Mouse (Mus musculus) cerebellum, adult 18-20 months (tissue): ENCODE data around the gene Scamp4.
"Not testable (repeated sequence)": the region's sequence is repeated elsewhere in the genome, so short reads cannot be mapped to it uniquely, and the experiment has no call there.

ENCODE experiments used
- DNase-seq, 2 experiments: peaks; one replicate each; pipeline ENCODE4 v3.0.0; 2021

The Scamp4 gene

DNA sequence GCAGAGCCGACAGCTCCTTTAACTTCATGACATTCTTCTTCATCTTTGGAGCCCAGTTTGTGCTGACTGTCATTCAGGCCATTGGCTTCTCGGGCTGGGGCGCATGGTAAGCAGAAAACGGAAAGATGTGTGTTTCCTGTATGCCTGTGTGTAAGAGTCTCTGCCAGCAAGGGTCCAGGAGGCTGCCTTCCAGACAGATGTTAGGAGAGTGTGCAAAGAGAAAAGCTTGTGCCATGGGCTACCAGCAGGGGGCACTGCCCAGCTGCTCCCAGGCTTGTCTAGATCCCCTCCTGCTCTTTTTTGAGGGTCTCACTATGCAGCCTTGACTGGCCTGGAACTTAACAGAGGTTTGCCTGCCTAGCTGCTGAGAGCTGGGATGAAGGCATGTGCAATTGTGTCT, 8.4 kb downstream of the Scamp4 start:
- peak in 1 of 2 experiments; percentile 65 for DNase-seq

DNA sequence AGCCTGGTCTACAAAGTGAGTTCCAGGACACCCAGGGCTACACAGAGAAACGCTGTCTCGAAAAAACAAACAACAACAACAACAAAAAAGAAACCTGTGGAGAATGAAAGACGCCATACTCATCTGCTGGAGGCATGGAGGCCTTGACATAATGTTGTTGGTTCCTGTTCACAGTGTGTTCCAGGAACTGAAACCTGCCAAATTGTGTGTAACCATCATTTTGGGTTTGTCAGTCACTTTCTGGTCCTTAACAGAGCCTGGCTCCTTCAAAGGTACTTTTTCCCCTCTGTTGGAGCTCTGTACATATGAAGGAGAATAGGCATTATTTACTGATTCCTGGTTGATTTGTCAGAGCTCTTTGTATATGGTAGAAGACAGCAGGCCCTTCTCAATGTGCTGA, 9.2 kb downstream of the Scamp4 start:
- DNase-seq, result no peak

DNA sequence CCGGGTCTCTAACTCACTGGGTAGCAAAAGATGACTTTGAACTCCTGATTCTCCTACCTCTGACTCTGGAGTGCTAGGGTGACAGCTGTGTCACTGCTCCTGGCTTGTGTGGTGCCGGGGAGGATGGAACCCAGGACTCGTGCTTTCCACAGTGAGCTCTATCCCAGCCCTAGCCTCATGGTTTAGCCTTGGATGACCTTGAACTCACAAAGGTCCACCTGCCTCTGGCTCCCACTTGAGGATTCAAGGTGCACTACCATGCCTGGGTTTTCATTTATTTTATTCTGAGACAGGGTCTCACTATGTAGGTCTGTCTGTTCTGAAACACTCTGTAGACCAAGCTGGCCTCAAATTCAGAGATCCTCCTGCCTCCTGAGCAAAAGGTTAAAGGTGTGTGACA, 11.1 kb downstream of the Scamp4 start:
- DNase-seq, result no peak

DNA sequence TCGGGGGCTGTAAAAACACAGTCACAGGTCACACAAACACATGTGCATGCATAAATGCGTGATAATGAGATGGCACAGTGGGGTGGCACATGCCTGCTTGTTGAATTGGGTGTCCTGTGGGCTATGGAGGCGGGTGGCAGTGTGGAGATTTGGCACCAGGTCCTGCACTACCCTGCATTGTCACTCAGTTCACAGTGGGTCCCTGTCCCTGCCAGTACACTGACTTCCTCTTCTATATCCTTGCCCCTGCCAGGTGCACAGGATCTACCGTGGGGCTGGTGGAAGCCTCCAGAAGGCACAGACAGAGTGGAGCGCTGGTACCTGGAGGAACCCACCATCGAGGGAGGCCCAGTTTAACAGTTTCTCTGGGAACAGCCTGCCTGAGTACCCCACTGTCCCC, 11.7 kb downstream of the Scamp4 start:
- DNase-seq, result no peak

DNA sequence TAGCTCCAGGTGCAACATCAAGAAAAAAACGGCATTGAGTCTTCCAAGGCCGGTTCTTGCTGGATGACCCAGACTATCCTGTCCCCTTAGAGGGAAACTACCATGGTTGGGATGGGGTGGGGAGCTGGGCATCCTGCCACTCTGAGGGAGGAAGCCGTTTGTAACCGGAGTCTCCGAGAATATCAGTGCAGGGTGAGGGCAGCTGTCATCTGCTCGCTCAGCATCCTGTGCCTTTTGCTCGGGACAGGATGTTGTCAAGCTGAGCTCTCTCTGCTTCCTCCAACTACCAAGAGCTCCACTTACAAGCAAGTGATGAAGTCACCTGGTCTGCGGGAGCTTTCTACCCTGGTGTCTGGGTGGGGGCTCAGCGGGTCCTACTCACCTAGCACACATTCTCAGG, 15.5 kb downstream of the Scamp4 start:
- no peak for DNase-seq

DNA sequence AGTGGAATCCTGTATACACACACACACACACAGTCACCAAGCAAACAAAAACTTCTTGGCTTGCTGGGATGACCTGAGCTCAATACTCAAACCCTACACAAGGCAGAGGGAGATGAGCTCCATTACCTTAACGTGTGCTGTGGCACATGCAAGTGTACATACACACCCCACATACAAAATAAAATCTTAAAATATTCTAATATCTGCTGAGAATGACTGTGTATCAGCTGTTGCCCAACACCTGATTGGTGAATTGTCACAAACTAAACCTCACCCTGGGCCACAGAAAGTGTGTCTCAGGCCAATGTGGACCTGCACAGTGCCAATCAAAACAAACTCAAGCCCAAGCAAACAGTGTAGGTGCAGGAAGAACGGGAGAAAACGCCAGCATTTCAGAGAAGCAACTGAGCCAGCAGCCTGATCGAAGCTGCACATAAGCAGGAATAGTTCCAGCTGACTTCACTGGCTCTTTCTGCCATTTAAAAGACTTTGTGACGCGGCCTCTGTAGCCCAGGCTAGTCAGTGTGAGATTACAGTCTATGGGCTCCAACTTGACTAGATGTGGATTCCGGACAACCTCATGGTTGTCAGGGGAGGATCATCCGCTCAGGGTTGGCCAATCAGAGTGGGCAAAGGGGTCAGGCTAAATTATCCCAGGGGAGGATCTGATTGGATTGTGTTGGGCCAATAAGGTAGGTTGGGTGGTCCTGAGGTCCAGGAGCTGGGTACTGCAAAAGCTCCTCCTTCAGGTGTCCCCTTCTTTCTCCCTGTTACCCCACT, 17.0 kb downstream of the Scamp4 start:
- DNase-seq, result no peak

DNA sequence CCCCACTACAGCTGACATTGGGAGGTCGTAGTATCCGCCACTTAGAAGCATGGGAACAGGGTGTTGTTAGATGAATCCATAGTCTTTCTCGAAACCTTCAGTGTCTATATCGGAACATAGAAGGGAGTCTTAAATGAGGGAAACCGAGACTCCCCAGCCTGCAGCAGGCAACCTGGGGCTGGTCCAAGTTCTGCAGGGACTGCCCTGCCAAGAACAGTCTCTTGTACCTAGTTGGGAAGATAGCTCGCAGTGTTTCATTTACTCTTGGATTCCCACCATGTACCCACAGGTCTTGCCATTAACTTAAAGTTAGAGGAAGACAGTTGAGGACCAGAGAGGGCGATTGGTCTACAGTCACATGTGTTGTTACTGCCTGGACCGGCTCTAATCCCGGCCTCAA, 17.7 kb downstream of the Scamp4 start:
- peak in 1 of 2 experiments; percentile 21 for DNase-seq

DNA sequence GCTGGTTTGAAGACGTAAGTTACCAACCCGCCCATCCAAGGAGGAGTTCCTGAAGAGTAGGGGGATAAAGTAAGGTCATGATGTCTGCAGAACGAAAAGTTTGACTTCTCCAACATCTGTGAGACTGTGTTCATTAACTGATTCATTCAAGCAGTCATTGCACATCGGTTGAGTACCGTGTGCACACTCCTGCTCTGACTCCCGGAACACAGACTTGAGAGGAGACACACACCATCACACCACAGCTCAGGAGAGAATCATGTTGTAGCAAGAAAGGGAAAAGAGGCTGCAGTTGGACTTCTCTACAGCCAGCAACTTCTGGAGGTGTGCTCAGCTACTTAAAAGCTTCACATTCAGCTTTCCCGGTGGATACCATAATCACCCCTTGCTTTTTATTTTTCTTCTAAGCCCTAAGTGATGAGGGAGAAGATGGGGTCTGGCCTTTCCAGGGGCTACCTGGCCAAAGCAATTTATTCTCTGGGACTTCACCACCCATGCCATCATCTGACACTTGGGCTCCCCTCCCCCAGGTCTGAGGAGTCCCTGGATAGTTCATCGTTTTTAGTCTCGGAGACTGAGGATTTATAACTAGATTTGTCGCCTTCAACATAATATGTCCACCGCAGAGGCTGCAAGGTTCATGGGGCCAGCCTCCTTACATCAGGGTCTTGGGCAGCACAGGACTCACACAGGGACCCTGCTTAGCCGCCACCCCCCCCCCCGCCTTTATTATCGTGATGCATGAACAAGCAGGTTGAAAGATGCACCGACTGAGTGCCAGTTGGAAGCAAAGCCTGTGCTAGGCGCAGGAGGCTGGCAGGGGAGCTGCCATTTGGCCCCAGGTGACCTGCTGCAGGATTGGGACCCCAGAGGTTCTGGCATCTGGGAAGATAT, 18.4 kb downstream of the Scamp4 start:
- peak in 1 of 2 experiments; percentile 35 for DNase-seq

DNA sequence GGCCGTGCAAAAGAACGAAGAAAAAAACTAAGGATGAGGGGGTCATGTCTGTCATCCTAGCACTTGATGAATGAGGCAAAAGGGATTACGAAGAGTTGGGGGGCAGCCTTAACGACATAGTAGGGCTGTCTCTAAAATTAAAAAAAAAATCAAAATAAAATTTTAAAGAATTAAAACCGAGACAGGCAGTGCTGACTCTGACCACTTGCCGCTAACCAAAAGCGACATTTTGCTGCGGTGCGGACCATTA, 18.9 kb downstream of the Scamp4 start:
- DNase-seq, result no peak

DNA sequence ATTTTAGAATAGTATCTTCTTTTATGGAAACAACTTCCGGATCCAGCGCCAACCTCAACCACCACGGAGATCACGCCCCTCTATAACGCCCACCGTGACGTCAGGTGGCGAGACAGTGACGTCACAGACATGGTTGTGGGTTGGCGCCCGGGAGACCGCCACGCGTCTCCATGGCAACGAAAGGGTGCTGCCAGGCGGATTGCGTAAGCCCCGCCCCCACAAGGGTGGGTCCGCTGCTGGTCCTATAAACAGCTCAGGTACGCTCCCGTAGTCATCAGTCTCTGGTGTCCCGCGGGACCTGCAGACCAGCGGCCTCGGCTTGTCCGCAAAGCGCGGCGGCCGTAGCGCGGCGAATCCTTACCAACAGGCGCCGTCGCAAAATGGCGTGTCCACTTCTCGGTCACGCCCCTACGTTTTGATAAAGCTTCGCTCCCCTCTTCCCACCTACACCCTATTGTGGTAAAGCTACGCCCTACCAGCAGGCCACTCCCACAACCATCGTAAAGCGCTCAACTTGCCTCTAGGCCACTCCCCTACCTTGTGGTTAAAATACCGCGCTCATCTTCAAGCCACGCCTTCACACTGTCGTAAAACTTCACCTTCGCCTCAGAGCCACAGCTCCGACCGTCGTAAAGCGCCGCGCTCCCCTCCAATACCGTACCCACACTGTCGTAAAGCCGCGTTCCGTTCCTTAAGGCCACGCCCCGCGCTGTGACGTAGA, 19.4 kb downstream of the Scamp4 start:
- DNase-seq, result peak; percentile 99 to 100

DNA sequence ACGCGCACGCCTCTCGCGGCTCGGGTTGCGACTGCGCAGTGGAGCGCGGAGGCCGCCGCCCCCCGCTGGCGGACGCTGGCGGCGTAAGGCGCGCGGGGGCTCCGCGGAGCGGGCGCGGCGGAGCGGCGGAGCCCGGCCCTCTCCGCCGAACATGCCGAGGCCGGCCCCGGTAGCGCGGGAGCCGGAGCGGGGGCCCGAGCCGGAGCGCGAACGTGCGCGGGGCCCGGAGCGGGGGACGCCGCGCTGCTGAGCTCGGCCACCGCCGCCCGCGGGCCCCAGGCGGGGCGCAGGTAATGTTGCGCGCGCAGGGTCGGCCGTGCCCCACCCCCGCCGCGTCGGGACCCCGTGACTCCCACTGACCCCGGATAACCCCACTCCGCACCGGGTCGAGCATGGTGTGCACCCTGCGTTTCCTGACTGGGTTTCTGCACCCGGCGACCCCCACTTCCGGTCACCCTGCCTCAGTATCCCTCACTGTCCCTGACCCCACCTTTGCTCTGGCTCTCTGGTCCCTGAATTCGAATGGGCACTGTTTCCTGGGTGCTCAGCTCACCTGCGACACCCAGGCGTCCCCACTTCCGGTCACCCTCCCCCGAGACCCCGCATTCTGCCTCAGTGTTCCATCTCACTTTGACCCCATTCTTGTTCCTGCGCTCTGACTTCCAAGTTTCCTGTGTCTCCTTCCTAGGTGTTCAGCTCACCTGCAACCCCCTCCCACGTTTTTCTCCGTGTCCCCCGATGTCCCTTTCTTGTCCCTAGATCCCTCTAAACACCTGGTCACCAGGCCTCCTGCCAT, 20.2 kb downstream of the Scamp4 start, which contains the start of gene Csnk1g2:
Csnk1g2 (plus strand) TSS at position 178 of the 796 bp plus-strand sequence.
- peak; percentile 51 to 52 for DNase-seq

DNA sequence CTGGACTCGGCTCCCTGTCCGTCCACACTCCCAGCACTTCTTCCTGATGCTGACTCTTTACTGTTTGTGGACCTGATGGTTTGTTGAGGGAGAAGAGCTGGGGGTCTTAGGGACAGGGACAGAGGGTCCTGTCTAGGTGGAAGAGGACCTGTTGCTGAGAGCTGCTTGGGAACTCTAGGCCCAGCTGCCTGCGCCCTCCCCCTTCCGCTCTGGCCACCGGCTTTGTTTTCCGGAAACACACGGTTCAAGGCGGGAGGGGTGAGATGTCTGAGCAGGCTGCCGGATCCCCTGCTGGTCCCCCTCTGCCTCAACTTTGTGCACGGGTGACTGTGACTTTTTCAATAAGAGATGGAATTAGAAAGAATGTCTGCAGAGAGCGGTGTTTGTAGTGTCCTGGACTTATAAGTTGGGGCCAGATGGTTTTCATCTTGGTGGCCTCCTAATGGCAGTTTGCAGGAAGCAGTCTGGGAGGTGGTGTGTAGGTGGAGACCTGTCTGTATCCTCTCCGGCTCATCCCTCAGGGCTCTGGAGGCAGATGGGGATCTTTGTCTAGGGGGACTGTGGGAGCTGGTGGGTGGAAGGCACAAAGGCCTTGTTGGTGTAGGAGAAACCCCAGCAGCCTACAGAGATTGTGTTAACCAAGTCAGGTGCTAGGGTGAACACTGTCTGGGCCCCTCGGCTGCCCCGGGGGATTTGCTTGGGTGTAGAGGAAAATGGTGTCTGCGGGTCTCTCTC, 21.0 kb downstream of the Scamp4 start:
- DNase-seq, result peak; percentile 62 to 66

DNA sequence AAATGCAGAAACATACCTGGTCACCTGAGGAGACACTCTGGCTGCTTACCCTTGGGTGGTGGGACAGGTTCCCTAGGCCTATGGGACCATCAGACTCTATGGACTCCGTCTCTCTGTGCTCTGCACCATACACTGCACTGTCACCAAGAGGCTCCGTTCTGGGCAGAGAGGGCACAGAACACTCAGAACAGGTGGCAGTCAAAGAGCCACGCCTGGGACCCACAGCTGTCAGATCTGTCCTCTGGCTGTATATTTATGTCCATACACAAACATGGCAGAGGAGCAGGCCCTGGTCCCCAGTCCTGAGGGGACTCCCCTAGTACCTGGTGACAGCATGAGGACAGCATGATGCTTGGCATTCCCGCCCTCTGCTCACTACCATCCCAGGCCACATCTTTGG, 23.1 kb downstream of the Scamp4 start:
- no peak for DNase-seq

DNA sequence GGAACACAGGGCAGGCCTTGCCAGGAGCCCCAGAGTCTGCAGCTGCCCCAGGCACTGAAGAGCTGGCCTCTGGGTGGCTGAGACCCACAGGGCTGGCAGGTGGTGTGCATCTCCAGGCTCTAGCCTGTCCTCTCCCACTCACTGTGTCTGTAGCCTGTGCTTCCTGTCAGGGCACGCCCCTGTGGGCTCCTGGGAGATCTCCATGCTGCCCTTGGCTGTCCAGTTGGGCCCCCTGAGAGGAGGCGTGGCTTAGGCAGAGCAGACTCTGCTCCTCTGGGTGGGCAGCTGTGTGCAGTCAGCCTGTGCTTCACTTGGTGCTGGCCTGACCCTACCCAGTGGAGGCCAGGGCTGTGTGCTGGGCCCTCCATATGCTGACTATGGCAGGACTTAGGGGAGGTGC, 25.0 kb downstream of the Scamp4 start:
- no peak for DNase-seq

DNA sequence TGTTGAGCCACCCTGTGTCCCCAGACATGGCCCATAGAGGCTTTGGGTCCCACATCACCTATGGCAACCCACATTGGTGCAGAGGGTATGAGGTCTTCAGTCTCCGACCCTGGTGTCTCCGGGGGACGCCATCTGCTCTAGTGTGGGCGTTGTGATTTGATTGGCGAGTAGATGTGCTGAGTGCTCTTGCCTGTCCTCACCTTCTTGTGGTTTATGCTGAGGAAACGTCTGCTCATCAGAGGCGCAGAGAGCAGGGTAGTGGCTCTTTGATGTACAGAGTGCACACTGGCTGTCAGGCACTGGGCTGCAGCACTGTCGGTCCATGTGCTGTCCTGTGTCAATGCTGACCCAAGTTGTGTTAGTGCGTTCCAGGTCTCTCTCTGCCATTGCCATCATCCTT, 26.3 kb downstream of the Scamp4 start:
- no peak for DNase-seq

DNA sequence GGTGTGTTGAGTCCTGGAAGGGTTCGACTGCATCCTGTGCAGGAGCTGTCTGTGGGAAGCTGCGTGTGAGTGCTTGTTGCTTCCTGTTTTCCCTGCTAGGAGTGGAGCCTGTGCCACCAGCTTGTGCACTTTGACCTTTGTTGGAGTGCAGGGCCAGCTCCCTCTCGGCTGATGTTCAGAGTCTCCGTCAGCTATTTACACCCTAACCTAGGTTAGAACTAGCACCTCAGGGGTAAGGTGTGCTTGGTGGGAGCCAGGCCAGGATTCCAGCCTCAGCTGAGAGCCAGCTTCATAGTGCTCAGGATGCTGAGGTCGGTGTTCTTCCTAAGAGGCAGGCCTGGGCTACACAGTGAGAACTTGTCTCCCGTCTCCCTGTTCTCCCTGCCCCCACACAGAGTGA, 32.7 kb downstream of the Scamp4 start:
- no peak for DNase-seq

DNA sequence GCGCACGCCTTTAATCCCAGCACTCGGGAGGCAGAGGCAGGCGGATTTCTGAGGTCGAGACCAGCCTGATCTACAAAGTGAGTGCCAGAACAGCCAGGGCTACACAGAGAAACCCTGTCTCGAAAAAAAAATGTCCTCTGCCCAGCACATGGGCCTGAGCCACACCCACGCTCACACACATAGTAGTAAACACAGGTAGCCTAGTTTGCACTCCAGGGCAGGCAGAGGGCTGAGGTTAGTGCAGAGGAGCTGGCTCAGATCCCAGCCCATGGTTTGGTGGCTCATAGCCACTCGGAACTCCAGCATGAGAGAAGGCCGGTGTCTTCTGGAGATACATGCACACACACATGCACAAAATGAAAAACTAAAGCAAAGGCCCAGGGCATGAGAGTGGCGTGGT, 44.3 kb downstream of the Scamp4 start:
- no peak for DNase-seq

DNA sequence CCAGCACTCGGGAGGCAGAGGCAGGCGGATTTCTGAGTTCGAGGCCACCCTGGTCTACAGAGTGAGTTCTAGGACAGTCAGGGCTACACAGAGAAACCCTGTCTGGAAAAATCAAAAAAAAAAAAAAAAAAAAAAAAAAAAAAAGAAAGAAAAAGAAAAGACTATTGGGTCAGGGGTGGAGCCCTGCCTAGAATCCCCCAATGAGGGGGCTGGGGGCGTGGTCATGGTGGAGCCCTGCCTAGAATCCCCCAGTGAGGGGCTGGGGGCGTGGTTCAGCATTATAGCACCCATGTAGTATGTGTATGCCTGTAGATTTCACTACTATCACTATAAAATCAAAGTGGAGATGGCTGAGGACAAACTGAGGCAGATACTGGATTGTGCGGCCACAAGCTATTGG, 47.2 kb downstream of the Scamp4 start:
- DNase-seq, result not testable (repeated sequence)

DNA sequence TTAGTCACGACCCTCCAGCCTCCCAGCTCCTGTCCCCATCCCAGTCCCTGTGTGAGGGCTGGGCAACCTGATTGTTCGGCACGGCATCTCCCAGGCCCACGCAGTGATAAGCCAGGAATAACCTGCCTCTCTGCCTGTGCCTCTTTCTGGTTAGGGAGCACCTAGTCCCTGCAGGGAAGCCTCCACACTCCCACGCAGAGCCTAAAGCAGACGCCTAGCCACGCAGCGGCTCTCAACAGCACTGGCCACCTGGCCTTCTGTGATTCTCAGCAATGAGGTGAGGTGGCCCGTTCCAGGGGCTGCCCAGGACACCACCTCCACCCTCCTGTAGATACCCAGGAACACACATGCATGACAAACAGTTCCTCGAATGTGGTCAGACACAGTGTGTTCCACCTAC, 47.7 kb downstream of the Scamp4 start:
- no peak for DNase-seq

DNA sequence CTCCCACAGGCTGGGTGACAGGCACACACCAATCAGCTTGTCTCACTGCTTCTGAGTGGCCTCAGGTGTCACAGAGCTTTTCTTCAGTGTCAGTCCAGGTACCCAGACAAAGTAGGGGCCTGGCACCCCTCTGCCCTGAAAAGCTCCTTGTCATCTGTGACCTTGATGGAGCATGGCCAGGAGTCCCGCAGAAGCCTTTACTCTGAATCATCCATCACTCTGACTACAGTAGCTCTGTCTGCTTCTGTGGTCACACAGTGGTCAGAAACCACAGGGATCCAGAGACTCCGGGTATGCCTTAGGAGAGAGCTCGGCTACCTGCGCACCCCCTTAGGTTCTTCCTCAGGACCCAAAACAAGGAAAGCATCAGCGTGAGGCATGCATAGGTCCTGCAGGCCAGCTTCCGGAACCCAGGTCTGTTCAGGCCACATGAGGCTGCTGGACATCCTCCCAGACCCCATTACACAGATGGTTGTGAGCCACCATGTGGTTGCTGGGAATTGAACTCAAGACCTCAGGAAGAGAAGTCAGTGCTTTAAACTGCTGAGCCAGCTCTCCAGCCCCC, 50.6 kb downstream of the Scamp4 start:
- no peak for DNase-seq

DNA sequence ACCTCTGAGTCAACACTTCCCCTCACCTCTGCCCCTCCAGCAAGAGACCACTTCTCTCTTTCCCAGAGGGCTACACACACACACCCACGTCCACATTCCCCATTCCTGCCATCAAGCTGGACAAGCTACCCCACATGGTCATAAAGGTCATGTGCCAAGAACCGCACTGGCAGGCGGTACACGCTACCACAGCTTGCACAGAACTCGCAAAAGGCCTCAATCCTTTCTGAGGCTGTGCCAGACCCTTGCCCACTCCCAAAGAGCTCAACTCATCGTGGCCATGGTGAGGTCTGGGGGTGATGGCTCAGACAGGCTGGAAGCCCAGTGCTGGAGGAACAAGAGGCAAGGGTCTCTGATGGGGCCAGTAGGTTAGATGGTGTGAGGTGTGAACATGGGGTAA, 52.2 kb downstream of the Scamp4 start:
- no peak for DNase-seq
